Mouse (Mus musculus): ENCODE measurements at regions not wholly inside any gene's neighbourhood (a gene's known extent, or its start where the extent isn't known, plus 50 kb on each side); places are given as distances from the start of the nearest gene placed in this dataset.
A peak's percentile ranks its signal among the peaks of the same experiment; 100 is the strongest.

DNA sequence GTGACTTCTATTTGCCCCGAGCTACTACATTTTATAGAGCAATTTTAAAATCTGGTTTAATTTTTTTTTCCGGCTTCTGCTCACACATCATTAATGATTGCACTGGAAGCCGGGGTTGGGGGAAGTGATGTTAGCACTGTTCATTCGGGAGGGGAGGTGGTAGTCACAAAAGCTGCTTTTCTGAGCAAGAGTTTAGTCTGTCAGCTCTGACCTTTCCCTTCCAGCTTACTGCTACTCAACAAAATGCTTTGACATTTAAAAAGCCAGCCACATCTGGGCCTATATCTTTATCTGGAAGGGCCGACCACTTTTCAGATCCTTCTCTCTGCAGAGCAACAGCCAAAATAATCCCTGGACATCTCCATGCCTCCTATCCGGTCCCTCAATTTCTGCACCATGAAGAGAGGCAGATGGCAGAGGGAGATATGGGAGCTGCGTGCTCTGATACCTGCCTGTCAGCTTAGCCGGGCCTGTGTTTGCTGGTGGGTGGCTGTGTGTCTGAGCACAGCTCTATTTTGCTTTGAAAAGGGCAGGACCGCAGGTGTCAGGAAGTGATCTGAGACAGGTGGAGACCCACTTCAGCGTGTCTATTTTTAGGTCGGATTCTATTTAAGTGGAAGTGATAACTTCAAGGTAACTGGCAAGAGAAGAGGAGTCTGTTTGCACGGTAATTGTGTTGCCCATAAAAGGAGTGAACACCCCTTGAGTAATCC lies 63.1 kb downstream of the Kcnf1 start:
- no peak for DNase-seq

DNA sequence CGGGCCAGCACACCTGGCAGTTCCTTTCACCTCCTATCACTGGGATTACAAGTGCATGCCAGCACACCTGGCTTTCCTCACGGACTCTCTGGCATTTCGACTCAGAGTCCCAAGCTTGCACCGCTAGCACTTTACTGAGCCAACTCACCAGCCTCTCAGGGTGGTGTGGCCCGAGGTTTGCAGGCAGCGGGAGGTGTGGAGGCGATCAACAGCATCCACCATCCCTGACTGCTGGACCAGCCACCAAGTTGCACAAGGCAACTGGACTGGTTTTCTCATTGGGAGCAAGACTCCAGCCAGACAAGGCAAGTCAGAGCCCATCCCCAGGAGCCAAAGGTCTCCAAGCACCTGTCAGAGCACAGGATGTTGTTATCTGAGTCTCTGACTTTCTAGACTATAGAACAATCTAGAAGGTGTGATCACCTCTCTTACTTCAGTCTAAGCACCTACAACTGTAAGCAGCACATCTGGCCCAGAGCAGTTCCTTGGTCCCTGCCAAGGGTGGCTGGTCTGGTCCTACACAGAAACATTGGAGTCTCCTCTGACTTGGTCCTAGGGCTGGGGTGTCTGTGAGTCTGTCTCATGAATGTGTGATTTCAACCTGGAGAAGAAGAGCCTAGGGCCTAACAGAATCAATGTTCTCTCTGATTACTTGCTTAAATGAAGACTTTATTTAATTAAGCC lies 63.8 kb downstream of the Kcnf1 start:
- no peak for DNase-seq

DNA sequence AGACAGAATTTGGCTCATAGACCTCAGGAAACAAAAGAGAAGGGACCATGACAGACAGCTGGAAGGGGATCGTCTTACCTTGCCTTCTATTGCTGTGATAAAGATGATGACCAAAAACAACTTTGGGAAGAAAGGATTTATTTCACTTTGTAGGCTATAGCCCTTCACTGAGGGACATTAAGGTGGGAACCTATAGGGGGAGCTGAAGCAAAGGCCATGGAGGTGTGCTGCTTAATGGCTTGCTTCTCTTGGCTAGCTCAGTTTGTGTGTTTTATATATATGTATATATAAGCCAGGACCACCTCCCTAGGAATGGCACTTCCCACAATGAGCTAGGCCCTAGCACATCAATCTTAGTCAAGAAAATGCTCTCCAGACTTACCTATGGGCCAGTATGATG lies 70.5 kb downstream of the Kcnf1 start:
- DNase-seq = no peak

- no peak for DNase-seq
Observed at GRCm38 (mm10) chr12:17105057-17105712, 71.5 kb downstream of the Kcnf1 start.

DNA sequence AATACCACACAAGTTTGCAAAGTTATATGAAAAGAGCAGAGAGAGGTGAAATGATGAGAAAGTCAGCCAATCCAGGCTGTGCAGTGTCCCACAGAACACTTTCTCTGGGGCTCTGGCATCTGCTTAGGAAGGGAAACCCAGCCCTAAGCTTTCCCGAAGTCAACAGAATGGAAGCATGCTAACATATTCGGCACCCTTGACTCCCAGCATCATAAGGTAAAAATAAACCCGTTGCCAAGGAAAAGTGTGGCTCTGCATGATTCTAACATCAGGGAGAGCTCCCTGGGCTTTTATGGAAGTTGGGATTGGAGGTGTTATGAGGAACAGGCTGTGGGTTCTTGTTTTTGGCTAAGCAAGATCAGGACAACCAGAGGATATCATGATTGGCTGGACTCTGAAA lies 74.8 kb downstream of the Kcnf1 start:
- DNase-seq = no peak

DNA sequence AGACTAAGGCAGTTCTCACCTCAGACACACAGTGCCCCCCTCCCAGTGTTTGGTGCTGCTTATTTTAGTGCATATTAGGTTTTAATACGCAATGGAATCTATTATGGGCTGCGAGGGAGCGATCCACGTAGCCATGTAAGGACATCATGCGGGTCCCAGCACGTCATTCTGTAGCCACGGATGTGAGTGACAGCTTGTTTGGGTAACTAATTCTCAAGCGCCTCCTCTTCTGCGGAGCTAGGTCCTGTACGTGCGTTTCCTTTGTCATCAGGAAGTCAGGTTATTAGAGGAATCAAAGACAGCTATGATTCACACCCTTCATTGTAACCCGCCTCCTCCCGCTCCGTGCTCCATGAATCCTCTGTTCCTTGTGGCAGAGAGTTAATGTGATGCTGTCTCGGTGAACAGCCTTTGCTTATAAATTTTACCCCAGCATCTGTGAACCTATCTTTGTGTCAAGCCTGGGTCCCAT lies 78.9 kb downstream of the Kcnf1 start:
- DNase-seq = no peak

DNA sequence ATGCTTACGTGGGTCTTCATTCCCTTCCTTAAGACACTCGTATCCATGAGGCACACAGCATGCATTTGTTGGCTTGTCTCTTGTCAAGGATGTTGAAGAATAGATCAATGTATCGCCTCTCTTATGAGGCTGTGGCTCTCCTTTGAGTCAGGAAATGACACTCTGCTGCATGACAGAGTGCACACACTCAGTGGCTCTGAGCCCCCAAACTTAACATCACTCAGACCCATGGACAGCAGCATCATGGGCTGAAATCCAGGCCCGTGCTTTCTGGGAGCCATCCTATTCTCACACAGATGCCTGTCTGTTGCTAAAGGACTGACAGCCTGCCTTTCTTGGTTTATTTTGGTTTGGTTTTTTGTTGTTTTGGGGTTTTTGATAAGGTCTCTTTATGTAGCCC lies 81.9 kb downstream of the Kcnf1 start:
- no peak for DNase-seq

GRCm38 (mm10) chr12:17093772-17094171 lies 82.2 kb upstream of the 2410004P03Rik start:
- no peak for DNase-seq

DNA sequence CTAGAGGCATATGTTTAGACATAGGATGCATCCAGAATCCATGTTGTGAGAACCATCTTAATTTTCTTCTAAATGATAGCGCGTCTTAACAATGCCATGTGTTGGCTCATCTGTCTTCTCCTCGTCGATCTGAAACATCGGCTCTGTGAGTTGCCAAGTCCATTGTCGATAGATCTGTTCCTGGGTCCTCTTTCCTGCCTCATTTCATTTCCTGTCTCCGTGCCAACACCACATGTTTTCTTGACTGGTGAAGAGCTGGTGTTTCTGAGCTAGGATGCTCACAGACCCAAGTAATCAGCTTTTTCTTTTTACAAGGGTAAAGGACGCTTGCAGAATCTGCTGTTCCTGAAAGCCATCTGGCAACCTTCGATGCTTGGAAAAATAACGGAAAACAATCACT lies 79.5 kb upstream of the 2410004P03Rik start:
- DNase-seq = no peak

DNA sequence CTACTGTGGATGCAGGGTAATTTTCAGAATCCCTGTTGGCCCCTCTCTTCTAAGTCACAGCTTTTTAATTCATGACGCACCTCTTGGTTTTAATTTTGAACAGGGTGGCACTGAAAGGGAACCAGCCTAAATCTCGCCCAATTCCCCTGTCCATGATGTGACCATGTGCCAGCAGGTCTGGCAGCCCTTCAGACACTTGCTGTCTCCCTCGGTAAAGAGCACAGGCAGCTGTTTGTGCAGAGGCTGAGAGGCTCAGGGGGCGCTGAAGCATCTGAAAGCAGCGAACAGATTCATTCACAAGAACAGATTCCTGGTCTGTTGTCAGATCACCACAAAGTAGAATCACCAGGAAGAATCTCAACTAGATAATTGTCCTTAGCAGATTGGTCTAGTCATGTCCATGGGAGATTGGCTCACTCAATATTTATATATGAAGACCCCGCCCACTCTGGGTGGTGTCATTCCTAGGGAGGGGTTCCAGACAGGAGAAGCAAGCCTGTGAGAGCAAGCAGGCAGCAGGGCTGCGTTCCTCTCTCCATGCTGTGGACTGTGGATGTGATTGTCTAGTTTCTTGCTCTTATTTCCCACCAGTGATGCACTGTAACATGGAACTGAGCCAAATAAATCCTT lies 78.3 kb upstream of the 2410004P03Rik start:
- peak; percentile 9 for DNase-seq

- DNase-seq = no peak
Observed at GRCm38 (mm10) chr12:17087388-17087787, 75.9 kb upstream of the 2410004P03Rik start.

GRCm38 (mm10) chr12:17085209-17085574 lies 73.7 kb upstream of the 2410004P03Rik start:
- DNase-seq = no peak

- DNase-seq = no peak
Observed at GRCm38 (mm10) chr12:17084499-17085208, 73.1 kb upstream of the 2410004P03Rik start.

DNA sequence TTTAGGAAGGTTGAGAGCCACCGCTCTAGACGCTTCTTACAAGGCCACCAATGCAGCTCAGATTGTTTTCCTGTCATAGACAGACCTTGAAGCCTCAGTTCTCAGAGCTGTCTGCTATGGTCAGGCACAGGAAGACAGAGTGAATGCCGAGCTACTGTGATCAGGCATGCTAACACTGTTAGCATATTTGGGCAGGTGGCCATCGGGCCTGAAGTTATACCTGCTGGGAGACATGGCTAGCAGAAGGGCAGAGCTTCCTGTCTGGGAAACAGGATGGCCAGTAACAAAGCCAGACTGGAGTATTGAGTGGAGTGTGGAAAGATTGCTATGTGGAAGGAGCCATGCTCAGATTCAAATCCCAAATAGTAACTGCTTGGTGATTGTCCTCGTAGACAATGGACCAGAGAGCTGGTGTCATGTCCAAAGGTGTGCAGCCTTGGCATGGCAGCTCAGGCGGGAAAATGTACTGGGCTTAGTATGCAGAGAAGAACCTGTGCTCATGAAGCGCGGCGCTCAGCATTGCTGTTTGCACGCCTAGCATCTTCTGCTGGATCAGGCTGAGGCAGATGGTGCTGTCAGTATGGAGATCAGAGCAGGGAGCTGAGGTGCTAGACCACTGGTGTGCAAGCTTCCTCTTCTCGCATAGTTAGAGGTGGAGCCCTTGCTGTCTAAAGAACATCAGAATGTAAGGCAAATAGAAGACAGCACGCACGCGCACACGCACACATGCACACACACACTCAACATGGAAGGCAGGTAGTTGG lies 60.3 kb upstream of the 2410004P03Rik start:
- DNase-seq = no peak

GRCm38 (mm10) chr12:17069808-17070207 lies 58.3 kb upstream of the 2410004P03Rik start:
- no peak for DNase-seq

GRCm38 (mm10) chr12:17069161-17069560 lies 57.6 kb upstream of the 2410004P03Rik start:
- DNase-seq = no peak

DNA sequence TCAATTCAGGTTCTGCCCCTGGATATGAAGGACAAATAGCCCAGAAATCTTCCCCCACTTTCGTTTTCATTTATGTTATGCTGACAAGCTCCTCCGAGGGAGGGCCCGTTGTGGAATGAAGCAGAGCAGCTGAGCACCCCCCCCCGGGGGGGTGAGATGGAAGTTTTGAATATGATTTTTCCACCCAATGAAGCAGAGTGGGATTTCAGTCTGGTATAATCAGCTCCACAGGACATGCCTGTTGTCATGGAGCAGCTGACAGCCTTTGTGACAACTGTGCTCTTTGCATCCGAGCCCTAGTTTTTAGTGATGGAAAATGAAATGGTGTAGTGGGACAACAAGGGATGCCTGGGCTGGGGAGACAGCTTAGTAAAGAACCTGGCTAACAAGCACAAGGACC lies 52.4 kb upstream of the 2410004P03Rik start:
- no peak for DNase-seq

Data from gastrocnemius, postnatal 25 days (tissue).